Comparison of ENCODE assay signal across 8 mouse cellular contexts in genomic region chr4:126096464-126097111, GRCm38 (mm10). TPM values are rescaled to one million over a fixed set of nuclear protein-coding genes. Genes with fewer than 3 reads are reported as not detected.
DNase-seq lines count a peak whose midpoint lies in the region; ATAC-seq lines count a peak whose summit lies in the region.

TSS of gene Lsm10 (plus strand) at chr4:126096623.

- H3K36me3 ChIP-seq in heart, embryonic 14.5 days (ENCODE audit: control insufficient read depth, insufficient read depth, low read length): peaks cover 17% of the 10 kb centered on the region
- H3K36me3 ChIP-seq in liver, embryonic 13.5 days: peaks cover 14% of the 10 kb centered on the region
- H3K36me3 ChIP-seq in stomach, embryonic 16.5 days (ENCODE audit: control insufficient read depth, insufficient read depth, low read length): peaks cover 5% of the 10 kb centered on the region; the same call in 1 of the 2 replicates

- no peaks in the 10 kb centered on the region for H3K4me1 ChIP-seq in brown adipose tissue, adult 24 weeks (ENCODE audit: control insufficient read depth, insufficient read depth, insufficient read length, low read length)
- peaks cover 11 to 27% of the 10 kb centered on the region in 2 experiments for H3K4me1 ChIP-seq in heart, embryonic 14.5 days (ENCODE audit: control insufficient read depth in 2 of 2, insufficient read depth in 2 of 2, low read length in 2 of 2)
- H3K4me1 ChIP-seq in liver, embryonic 13.5 days (replicated peaks): peaks cover 50% of the 10 kb centered on the region
- H3K4me1 ChIP-seq in stomach, embryonic 16.5 days (ENCODE audit: control insufficient read depth, insufficient read depth, low read length): peaks cover 13% of the 10 kb centered on the region

- peak within 1 kb of the TSS; percentile 79 for H3K4me2 ChIP-seq in heart, embryonic 14.5 days (ENCODE audit: low read length)
- peak within 1 kb of the TSS; percentile 85 for H3K4me2 ChIP-seq in liver, embryonic 13.5 days
- peak within 1 kb of the TSS; percentile 76 for H3K4me2 ChIP-seq in stomach, embryonic 16.5 days (ENCODE audit: low read depth, low read length)

- 3% methylated on average over 37 of the region's 37 CpGs for WGBS in heart, embryonic 14.5 days
- WGBS in liver, embryonic 13.5 days (ENCODE audit: insufficient replicate concordance): 2% methylated on average over 30 of the region's 37 CpGs
- 2% methylated on average over 37 of the region's 37 CpGs for WGBS in stomach, embryonic 16.5 days

- no peaks in the 10 kb centered on the region for H3K9me3 ChIP-seq in heart, embryonic 14.5 days (ENCODE audit: control insufficient read depth, low read length)
- H3K9me3 ChIP-seq in liver, embryonic 13.5 days (replicated peaks): no peaks in the 10 kb centered on the region
- H3K9me3 ChIP-seq in stomach, embryonic 16.5 days (replicated peaks; ENCODE audit: control insufficient read depth, low read length): no peaks in the 10 kb centered on the region

- ATAC-seq in heart, embryonic 14.5 days (ENCODE audit: insufficient number of reproducible peaks, insufficient read depth, low FRiP score, low read depth): peak; percentile 95
- ATAC-seq in liver, embryonic 13.5 days (ENCODE audit: low read depth): peak; percentile 98
- peak; percentile 99 for ATAC-seq in stomach, embryonic 16.5 days (ENCODE audit: insufficient read depth, low FRiP score)

- DNase-seq in CD4-positive, CD25-positive, alpha-beta regulatory T cell, adult 2 months (ENCODE audit: low read depth, low spot score): peak; percentile 98
- peak; percentile 88 for DNase-seq in fibroblast of lung, adult 2 months (ENCODE audit: low read depth)
- DNase-seq in kidney, postnatal 14 days: peak; percentile 98
- DNase-seq in liver, embryonic 13.5 days: peak; percentile 95
- DNase-seq in neural tube, embryonic 10.5 days (ENCODE audit: extremely low spot score, low spot score): peak; percentile 92

- H3K27me3 ChIP-seq in heart, embryonic 14.5 days (ENCODE audit: control insufficient read depth, insufficient read depth, low read length): no peaks in the 10 kb centered on the region
- no peaks in the 10 kb centered on the region for H3K27me3 ChIP-seq in liver, embryonic 13.5 days
- no peaks in the 10 kb centered on the region for H3K27me3 ChIP-seq in stomach, embryonic 16.5 days (ENCODE audit: control insufficient read depth, insufficient read depth, low read length)

- H3K4me3 ChIP-seq in brown adipose tissue, adult 24 weeks (ENCODE audit: insufficient read depth, low read depth, low read length): peak within 1 kb of the TSS; percentile 81
- peak within 1 kb of the TSS; percentile 71 to 88 for H3K4me3 ChIP-seq in heart, embryonic 14.5 days (ENCODE audit: control insufficient read depth in 1 of 2, insufficient read depth in 1 of 2, low read depth in 1 of 2, low read length in 2 of 2)
- H3K4me3 ChIP-seq in liver, embryonic 13.5 days (replicated peaks): peak within 1 kb of the TSS; percentile 79
- peak within 1 kb of the TSS; percentile 69 for H3K4me3 ChIP-seq in stomach, embryonic 16.5 days (replicated peaks; ENCODE audit: low read length)

- peak within 1 kb of the TSS; percentile 87 for H3K9ac ChIP-seq in heart, embryonic 14.5 days (ENCODE audit: low read length)
- H3K9ac ChIP-seq in liver, embryonic 13.5 days: peak within 1 kb of the TSS; percentile 81
- H3K9ac ChIP-seq in stomach, embryonic 16.5 days (ENCODE audit: low read length): peak within 1 kb of the TSS; percentile 84

- peak within 1 kb of the TSS; percentile 68 for H3K27ac ChIP-seq in brown adipose tissue, adult 24 weeks (replicated peaks; ENCODE audit: low read depth, low read length)
- peak within 1 kb of the TSS; percentile 74 to 80 for H3K27ac ChIP-seq in heart, embryonic 14.5 days (replicated peaks in 1 of 2; ENCODE audit: control insufficient read depth in 1 of 2, insufficient read depth in 1 of 2, low read depth in 2 of 2, low read length in 2 of 2)
- H3K27ac ChIP-seq in liver, embryonic 13.5 days: peak within 1 kb of the TSS; percentile 75
- peak within 1 kb of the TSS; percentile 64 for H3K27ac ChIP-seq in stomach, embryonic 16.5 days (ENCODE audit: low read length)

RNA-seq across cellular contexts. Expression of gene Lsm10, which starts in this region (rescaled TPM):
- polyA plus RNA-seq in brown adipose tissue, adult 24 weeks (2012; ENCODE audit: insufficient read depth, insufficient read length, missing spikeins): 19.2 and 24.1 TPM in 2 replicates
- polyA plus RNA-seq in heart, embryonic 14.5 days (2014; fragmentation: Nextera tagmentation; extraction: Ambion mirVana): 45.4 and 49.1 TPM in 2 replicates
- polyA plus RNA-seq in liver, embryonic 13.5 days (2015; fragmentation: Nextera tagmentation; extraction: Ambion mirVana): 31.1 and 31.3 TPM in 2 replicates
- polyA plus RNA-seq in stomach, embryonic 16.5 days (2015; fragmentation: Nextera tagmentation; extraction: Ambion mirVana): 49.4 and 52.4 TPM in 2 replicates

Comparison
In these comparisons a context has a peak if more than half of its experiments do, and no peak if none do; other contexts are left out.
1. Peak in every context shown above with its lines: DNase-seq, ATAC-seq, H3K4me3 ChIP-seq and H3K27ac ChIP-seq.